Mouse (Mus musculus): ENCODE results near the gene Gm3424. TPM values are rescaled to one million over a fixed set of nuclear protein-coding genes. Genes with fewer than 3 reads are reported as not detected.
A peak's percentile ranks its signal among the peaks of the same experiment; 100 is the strongest.
"Not testable (repeated sequence)": the region's sequence is repeated elsewhere in the genome, so short reads cannot be mapped to it uniquely, and the experiment has no call there.

Gm3424 gene
- polyA plus RNA-seq (2015; fragmentation: Nextera tagmentation; extraction: Ambion mirVana), result not detected in 2 replicates

- not testable (repeated sequence) for ATAC-seq (ENCODE audit: low FRiP score, low read depth); H3K9me3 ChIP-seq; H3K36me3 ChIP-seq; H3K27me3 ChIP-seq; H3K9ac ChIP-seq; H3K4me1 ChIP-seq (replicated peaks); H3K4me3 ChIP-seq; H3K4me2 ChIP-seq; H3K27ac ChIP-seq (replicated peaks)
- WGBS, result no CpG with 5 or more reads among the region's 3 CpGs
Observed at GRCm38 (mm10) chr14:5830229-5830628, at the start of gene Gm3424. Gene Gm3424, minus strand, starts transcription at chr14:5830329.

GRCm38 (mm10) chr14:5879791-5880190 lies 49.7 kb upstream of the Gm3424 start:
- H3K9me3 ChIP-seq; ATAC-seq (ENCODE audit: low FRiP score, low read depth); H3K27me3 ChIP-seq; H3K36me3 ChIP-seq; H3K4me1 ChIP-seq (replicated peaks); H3K27ac ChIP-seq (replicated peaks): not testable (repeated sequence)
- Histone ChIP-seq H3K4me3 (peak overlapping the region; percentile 54), H3K9ac (peak overlapping the region; percentile 62), H3K4me2 (peak overlapping the region; percentile 80)
- WGBS, result 1% methylated on average over 24 of the region's 28 CpGs

- peak overlapping the region; percentile 41 for H3K4me2 ChIP-seq
Observed at GRCm38 (mm10) chr14:5879136-5879535, 49.0 kb upstream of the Gm3424 start.

GRCm38 (mm10) chr14:5855911-5856310 lies 25.8 kb upstream of the Gm3424 start:
- 90% methylated on average over 3 of the region's 3 CpGs for WGBS
- not testable (repeated sequence) for H3K36me3 ChIP-seq; H3K27ac ChIP-seq (replicated peaks); ATAC-seq (ENCODE audit: low FRiP score, low read depth); H3K4me1 ChIP-seq (replicated peaks); H3K27me3 ChIP-seq; H3K4me3 ChIP-seq; H3K4me2 ChIP-seq; H3K9ac ChIP-seq; H3K9me3 ChIP-seq

More at GRCm38 (mm10) chr14:5879136-5879535, 49.0 kb upstream of the Gm3424 start:
- H3K36me3 ChIP-seq; ATAC-seq (ENCODE audit: low FRiP score, low read depth); H3K9me3 ChIP-seq; H3K9ac ChIP-seq; H3K4me1 ChIP-seq (replicated peaks); H3K27ac ChIP-seq (replicated peaks); H3K27me3 ChIP-seq: not testable (repeated sequence)
- peak overlapping the region; percentile 19; the same call in 1 of the 2 replicates for H3K4me3 ChIP-seq
- 6% methylated on average over 7 of the region's 11 CpGs for WGBS

- not testable (repeated sequence) for H3K36me3 ChIP-seq; H3K4me1 ChIP-seq (replicated peaks); H3K9me3 ChIP-seq; H3K4me3 ChIP-seq; H3K4me2 ChIP-seq; H3K9ac ChIP-seq; H3K27ac ChIP-seq (replicated peaks); H3K27me3 ChIP-seq
- ATAC-seq (ENCODE audit: low FRiP score, low read depth), result peak; percentile 81
- WGBS, result no CpG with 5 or more reads among the region's 47 CpGs
Observed at GRCm38 (mm10) chr14:5812699-5813356, 17.3 kb downstream of the Gm3424 start.

GRCm38 (mm10) chr14:5807882-5808281 lies 22.2 kb downstream of the Gm3424 start, which contains the start of gene Gm3383:
Gene Gm3383, minus strand, starts transcription at chr14:5807982.
- H3K9ac ChIP-seq; H3K4me3 ChIP-seq; H3K4me2 ChIP-seq; H3K27ac ChIP-seq (replicated peaks); H3K36me3 ChIP-seq; H3K4me1 ChIP-seq (replicated peaks); H3K27me3 ChIP-seq; ATAC-seq (ENCODE audit: low FRiP score, low read depth); H3K9me3 ChIP-seq: not testable (repeated sequence)
- no CpG with 5 or more reads among the region's 3 CpGs for WGBS

Other genes starting within 250 kb of the Gm3424 start
- not detected in 2 replicates for gene Gm8265, start 197.3 kb downstream of the Gm3424 start, polyA plus RNA-seq (2015; fragmentation: Nextera tagmentation; extraction: Ambion mirVana)
- not detected in 2 replicates for gene Gm9603, start 142.9 kb downstream of the Gm3424 start, polyA plus RNA-seq (2015; fragmentation: Nextera tagmentation; extraction: Ambion mirVana)
- 0.54 and 1.6 TPM in 2 replicates for gene Gm3373, start 88.8 kb downstream of the Gm3424 start, polyA plus RNA-seq (2015; fragmentation: Nextera tagmentation; extraction: Ambion mirVana)
- gene Gm3383, start 22.3 kb downstream of the Gm3424 start, polyA plus RNA-seq (2015; fragmentation: Nextera tagmentation; extraction: Ambion mirVana), result 3.3 and 4.8 TPM in 2 replicates
- gene Gm8237, start 50.1 kb upstream of the Gm3424 start, polyA plus RNA-seq (2015; fragmentation: Nextera tagmentation; extraction: Ambion mirVana), result 1.3 and 1.6 TPM in 2 replicates
- 4.0 and 4.4 TPM in 2 replicates for gene Gm3248, start 131.4 kb upstream of the Gm3424 start, polyA plus RNA-seq (2015; fragmentation: Nextera tagmentation; extraction: Ambion mirVana)
- not detected in 2 replicates for gene Gm3453, start 148.8 kb upstream of the Gm3424 start, polyA plus RNA-seq (2015; fragmentation: Nextera tagmentation; extraction: Ambion mirVana)
- gene Gm6337, start 227.9 kb upstream of the Gm3424 start, polyA plus RNA-seq (2015; fragmentation: Nextera tagmentation; extraction: Ambion mirVana), result not detected in 2 replicates

Data from hindbrain, embryonic 15.5 days (tissue).